36 mouse cellular contexts compared by ENCODE assay signal in the genomic region with DNA sequence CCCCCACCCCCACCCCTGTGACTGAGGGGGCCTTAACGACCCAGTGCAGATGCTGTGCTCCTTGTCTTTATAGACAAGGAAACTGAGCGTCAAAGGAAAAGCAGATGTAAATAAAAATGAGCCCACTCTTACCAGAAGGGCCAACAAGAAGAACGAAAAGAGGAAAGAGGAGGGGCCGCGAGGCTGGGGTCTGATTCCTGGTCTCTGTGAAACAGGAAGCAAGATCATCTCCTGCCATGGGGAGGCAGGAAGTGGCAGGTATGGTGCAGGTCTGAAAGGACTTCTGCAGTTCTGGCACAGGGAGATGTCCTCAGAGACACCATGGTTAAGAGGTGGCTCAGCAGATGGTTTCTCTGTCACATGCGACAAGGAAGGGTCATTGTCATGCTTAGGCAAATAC. TPM values are rescaled to one million over a fixed set of nuclear protein-coding genes. Genes with fewer than 3 reads are reported as not detected.
"Had no signal": no experiment of that assay in that cellular context is flagged by ENCODE, and none has a peak within 500 bp of the region (broad histone marks: within the 10 kb centered on the region; RNA-seq: fewer than 3 reads in every experiment).

No protein-coding gene starts in this region.

- DNase-seq: gastrocnemius, adult 2 months; gastrocnemius, postnatal 10 days; gastrocnemius, postnatal 25 days; heart, adult 11 months; heart, adult 2 months; heart, postnatal 14 days; heart, postnatal 36 days; kidney, adult 11 months; kidney, adult 2 months; kidney, adult 9 months; kidney, postnatal 10 days; kidney, postnatal 4 days; liver; liver, embryonic 13.5 days had no signal

- H3K36me3 ChIP-seq: heart, embryonic 13.5 days; heart, embryonic 15.5 days; limb, embryonic 10.5 days; limb, embryonic 12.5 days; liver, embryonic 13.5 days had no signal

- H3K4me3 ChIP-seq: gastrocnemius, adult 2 months; heart, adult 2 months; heart, embryonic 13.5 days; heart, embryonic 15.5 days; layer of hippocampus, adult 2 months; left cerebral cortex, adult 2 months; limb, embryonic 10.5 days; limb, embryonic 12.5 days; liver, embryonic 13.5 days had no signal

- H3K4me2 ChIP-seq: heart, embryonic 11.5 days; heart, embryonic 13.5 days; heart, embryonic 15.5 days; hindbrain, embryonic 14.5 days; limb, embryonic 12.5 days; liver, embryonic 13.5 days had no signal

- H3K27ac ChIP-seq: gastrocnemius, adult 2 months; heart, adult 2 months; heart, embryonic 13.5 days; heart, embryonic 15.5 days; hindbrain, embryonic 14.5 days; layer of hippocampus, adult 2 months; left cerebral cortex, adult 2 months; limb, embryonic 12.5 days; liver, embryonic 13.5 days had no signal

- H3K9ac ChIP-seq: heart, embryonic 13.5 days; heart, embryonic 15.5 days; hindbrain, embryonic 14.5 days; limb, embryonic 12.5 days; liver, embryonic 13.5 days had no signal

- H3K9me3 ChIP-seq: heart, embryonic 13.5 days; heart, embryonic 15.5 days; limb, embryonic 10.5 days; limb, embryonic 12.5 days; liver, embryonic 13.5 days had no signal

- ATAC-seq: forebrain, embryonic 16.5 days; hindbrain, embryonic 16.5 days; intestine, embryonic 16.5 days had no signal

- H3K4me1 ChIP-seq: liver, embryonic 13.5 days had no signal

RNA-seq across cellular contexts. Expression of gene Lemd1, which starts 20.5 kb away (rescaled TPM):
- total RNA-seq: gastrocnemius, adult 2 months; gastrocnemius, postnatal 10 days; gastrocnemius, postnatal 25 days; heart, adult 2 months; heart, postnatal 14 days; heart, postnatal 36 days; hematopoietic stem cell, adult 5-6 weeks had no signal
- polyA plus RNA-seq: heart, adult 2 months; heart, embryonic 11.5 days; heart, embryonic 13.5 days; heart, embryonic 15.5 days; heart, postnatal 0 days; intestine, embryonic 16.5 days; kidney, adult 2 months; liver, embryonic 13.5 days had no signal

RNA-seq across cellular contexts. Expression of gene AC124108.1, which starts 20.6 kb away (rescaled TPM):
- total RNA-seq: gastrocnemius, adult 2 months; gastrocnemius, postnatal 25 days; heart, postnatal 14 days; heart, postnatal 36 days; hematopoietic stem cell, adult 5-6 weeks had no signal
- polyA plus RNA-seq: heart, embryonic 13.5 days; heart, embryonic 15.5 days; heart, postnatal 0 days; kidney, adult 2 months; liver, embryonic 13.5 days had no signal

RNA-seq across cellular contexts. Expression of gene Gm10188, which starts 58.9 kb away (rescaled TPM):
- total RNA-seq: gastrocnemius, adult 2 months; gastrocnemius, postnatal 10 days; gastrocnemius, postnatal 25 days; gastrocnemius, postnatal 4 days; heart, adult 2 months; heart, postnatal 14 days; heart, postnatal 36 days; hematopoietic stem cell, adult 5-6 weeks; layer of hippocampus, adult 2 months; layer of hippocampus, postnatal 10 days; layer of hippocampus, postnatal 25 days; left cerebral cortex, adult 2 months; left cerebral cortex, postnatal 14 days; left cerebral cortex, postnatal 36 days had no signal
- polyA plus RNA-seq: frontal cortex, adult 2 months; heart, adult 2 months; heart, embryonic 11.5 days; heart, embryonic 13.5 days; heart, embryonic 15.5 days; heart, postnatal 0 days; hindbrain, embryonic 16.5 days; intestine, embryonic 14.5 days; intestine, embryonic 16.5 days; kidney, adult 2 months; kidney, embryonic 16.5 days; limb, embryonic 10.5 days; limb, embryonic 12.5 days; limb, embryonic 14.5 days; liver, embryonic 13.5 days had no signal
